Mouse (Mus musculus) ZHBTc4 (cell line): Measurements from ENCODE around the gene Stard3.
A peak's percentile ranks its signal among the peaks of the same experiment; 100 is the strongest.

Source experiments
- DNase-seq: peaks from one replicate; pipeline ENCODE4 v3.0.0-alpha.2; 2011; ENCODE audit warnings: low read depth, low spot score

Stard3 gene

DNA sequence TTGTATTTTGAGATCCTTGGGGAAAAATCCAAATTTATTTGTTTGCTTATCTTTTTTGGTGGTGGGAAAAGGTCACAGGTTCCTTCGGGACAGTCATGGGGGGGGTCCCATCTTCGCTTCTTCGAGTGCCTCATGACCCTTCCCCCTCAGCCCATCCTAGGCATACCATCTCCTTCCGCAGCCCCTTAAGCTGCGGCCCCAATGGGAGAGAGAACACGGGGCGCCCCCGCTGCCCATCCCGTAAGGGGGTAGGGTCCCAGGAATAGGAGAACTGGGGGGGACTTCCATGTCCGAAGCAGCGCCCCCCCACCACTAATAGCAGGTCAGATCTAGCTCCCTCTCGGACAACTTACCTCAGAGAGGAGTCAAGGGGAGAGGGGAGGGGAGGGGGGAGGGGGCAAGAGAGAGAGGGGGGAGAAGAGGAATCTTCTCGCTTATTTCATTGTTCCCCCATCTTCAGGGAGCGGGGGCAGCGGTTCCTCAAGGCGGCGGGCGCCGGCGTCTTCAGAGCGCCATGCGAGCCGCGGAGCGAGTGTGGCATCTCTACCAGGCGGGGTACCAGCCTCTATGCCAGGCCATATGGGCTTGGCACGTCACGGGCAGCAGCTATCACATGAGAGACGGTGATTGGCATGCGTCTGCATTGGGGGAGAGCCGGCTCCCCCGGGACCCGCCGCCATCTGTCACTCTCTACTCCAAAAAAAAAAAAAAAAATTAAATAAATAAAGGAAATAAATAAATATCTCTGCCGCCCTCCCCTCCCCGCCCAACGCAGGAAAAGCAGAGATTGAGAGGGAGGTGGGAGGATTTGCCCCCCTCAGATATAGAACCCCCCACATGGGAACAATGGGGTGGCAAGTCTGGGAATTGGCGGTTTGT, 28.8 kb upstream of the Stard3 start, which contains the start of gene Neurod2:
Gene Neurod2 (minus strand): TSS at position 568 of the 879 bp plus-strand sequence.
- no peak for DNase-seq

DNA sequence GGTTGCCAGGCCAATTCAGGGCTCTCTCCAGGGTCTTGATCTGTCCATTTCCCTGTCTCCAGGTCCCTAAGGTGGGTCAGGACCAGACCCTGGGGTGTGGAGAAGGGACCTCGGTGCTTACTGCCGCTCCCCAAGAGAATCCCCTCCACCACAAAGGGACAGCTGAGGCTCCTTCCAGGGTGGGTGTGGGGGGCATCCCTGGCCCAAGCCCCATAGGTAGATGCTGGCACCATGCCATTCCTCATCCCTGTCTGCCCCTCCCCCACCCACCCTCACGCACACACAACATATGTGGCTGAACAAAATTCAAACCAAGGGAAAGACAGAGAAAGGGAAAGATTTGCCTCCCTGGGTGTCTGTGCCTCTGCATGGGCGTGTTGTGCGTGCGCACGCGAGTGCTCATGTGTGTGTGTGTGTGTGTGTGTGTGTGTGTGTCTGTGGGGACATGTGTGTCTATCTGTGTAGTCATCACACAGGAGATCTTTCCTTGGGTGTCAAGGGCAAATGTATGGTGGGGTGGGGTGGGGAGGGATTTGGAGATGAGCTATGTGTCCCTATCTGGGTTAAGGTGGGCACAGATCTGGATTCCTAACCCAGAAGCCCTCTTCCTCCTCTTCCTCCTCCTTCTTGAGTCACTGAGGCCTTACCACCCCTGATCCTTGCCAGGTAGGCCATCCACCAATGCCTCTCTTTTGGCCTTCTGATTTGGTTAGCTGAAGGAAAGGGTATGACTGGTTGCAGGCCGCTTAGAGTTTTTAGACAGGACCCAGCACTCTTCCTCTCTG, 28.0 kb upstream of the Stard3 start:
- no peak for DNase-seq

DNA sequence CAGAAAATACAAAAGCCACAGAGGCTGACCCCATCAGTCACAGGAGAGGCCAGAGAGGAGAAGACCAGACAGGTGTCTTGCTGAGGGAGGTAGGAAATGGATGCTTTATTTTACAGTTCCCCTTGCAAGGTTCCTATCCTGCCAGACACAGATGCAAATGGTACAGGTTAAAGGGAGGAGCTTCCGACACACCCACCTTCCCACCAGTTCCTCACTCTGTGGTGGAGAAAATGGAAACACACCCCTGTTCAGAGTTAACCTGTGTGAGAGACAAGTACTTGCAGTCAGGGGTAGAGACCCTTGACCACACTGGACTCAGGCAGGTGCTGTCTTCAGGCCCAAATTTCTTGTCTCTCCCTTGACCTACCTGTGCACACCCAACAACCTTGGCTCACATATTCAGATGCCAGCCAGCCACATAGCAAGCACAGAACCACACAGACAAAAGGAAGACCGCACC, 27.4 kb upstream of the Stard3 start:
- no peak for DNase-seq

DNA sequence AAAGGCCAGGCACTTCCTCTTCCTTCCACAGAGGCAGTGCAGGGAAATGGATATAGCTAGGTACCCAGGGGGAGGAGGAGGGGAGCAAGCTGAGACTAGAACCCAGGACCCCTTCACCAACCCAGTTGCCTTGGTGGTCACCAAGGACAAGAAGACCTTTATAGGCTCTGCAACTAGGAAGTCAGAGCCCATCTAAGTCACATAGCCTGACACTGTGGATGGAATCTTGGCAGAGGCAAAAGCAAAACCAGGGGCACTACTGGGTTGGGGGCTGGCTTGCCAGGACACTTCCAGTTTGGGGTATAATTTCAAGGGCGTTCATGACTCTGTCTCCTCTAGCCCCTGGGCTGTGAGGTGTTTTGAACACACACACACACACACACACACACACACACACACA, 26.8 kb upstream of the Stard3 start:
- no peak for DNase-seq

- no peak for DNase-seq
Measured at GRCm38 (mm10) chr11:98332186-98332585, 26.0 kb upstream of the Stard3 start.

GRCm38 (mm10) chr11:98332841-98333240, 25.3 kb upstream of the Stard3 start:
- DNase-seq, result no peak

DNA sequence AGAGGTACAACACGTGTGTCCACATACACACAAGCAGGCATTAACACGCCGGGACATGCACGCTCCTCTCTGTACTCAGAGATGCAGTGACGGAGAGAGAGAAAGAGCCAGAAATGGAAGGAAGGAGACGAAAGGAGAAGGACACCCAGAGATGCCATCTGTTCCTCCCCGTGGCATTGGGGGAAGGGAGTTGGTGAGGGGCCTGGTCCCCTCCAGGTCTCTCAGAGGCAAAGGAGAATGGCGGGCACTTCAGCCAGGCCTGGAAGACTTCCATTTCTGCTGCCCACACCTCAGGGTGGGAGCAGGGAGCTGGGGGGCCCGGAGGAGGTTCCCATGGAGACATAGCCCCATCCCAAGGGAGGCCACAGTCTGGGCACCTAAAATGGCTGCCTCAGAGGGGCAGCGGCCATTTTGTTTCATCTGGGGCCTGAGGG, 24.9 kb upstream of the Stard3 start:
- no peak for DNase-seq

- DNase-seq, result peak; percentile 40
Measured at GRCm38 (mm10) chr11:98333981-98334741, 24.0 kb upstream of the Stard3 start.

- peak; percentile 66 for DNase-seq
Measured at GRCm38 (mm10) chr11:98335250-98335649, 22.9 kb upstream of the Stard3 start.

GRCm38 (mm10) chr11:98336245-98337107, 21.7 kb upstream of the Stard3 start:
- DNase-seq, result peak; percentile 82

GRCm38 (mm10) chr11:98338507-98338961, 19.6 kb upstream of the Stard3 start:
- peak; percentile 48 for DNase-seq

GRCm38 (mm10) chr11:98339071-98339501, 19.1 kb upstream of the Stard3 start:
- peak; percentile 41 for DNase-seq

GRCm38 (mm10) chr11:98339679-98340287, 18.4 kb upstream of the Stard3 start:
- DNase-seq, result no peak

DNA sequence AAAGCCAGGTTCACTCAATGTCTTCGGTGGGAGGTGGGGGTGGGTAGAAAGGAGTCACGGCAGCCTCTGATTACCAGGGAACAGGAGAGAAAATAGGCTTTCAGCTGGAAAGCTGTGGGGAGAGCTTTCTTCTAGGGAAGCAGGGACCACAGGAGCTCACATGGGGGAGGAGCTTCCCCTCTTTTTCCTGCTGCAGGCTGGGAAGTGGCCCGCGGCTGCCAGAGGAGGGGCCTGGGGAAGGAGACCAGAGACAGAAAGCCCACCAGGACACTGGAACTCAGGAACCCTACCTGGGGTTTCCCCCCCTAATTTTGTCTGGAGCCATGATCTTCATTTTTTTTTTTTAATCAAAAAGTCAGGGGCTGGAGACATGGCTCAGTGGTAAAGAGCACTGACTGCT, 17.6 kb upstream of the Stard3 start:
- no peak for DNase-seq

DNA sequence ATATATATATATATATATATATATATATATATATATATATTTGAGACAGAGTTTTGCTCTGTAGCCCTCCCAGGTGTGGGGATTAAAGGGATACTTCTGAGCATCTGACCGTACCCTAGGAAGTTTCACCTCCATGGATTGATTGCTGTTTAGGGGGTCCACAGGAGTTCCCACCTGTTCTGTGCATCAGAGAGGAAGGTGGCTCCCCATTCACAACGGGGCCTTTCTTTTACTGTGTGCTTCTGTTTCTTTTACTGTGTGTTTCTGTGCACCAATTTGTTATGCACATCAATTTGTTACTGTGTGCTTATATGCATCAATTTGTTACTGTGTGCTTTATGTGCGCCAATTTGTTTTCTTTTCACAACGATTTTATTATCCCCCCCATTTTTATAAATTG, 17.0 kb upstream of the Stard3 start:
- DNase-seq, result no peak

GRCm38 (mm10) chr11:98342000-98342945, 15.9 kb upstream of the Stard3 start:
- peak; percentile 89 for DNase-seq

GRCm38 (mm10) chr11:98345253-98345652, 12.9 kb upstream of the Stard3 start:
- DNase-seq, result peak; percentile 87

DNA sequence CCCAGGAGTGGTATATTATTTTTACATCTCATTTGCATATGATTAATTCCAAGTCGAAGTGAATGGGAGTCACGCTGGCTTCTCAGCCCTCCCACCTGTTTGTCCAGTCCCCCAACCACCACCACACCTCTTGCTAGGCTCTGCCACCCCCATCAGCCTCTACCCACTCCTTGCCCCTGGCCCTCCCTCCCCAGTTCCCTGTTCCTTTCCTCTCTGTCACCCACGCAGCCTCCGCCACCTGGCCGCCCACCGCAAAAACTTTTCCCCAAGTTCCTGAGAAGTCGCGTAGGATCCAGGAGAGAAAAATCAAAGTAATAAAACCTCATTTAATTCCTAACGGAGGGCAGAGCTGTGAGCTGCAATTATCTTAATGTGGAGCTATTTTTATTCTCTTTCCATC, 12.0 kb upstream of the Stard3 start:
- DNase-seq, result no peak
